Mouse (Mus musculus) forebrain, embryonic 14.5 days (tissue): Measurements from ENCODE around the gene Ccdc171. TPM values are rescaled to one million over a fixed set of nuclear protein-coding genes. Genes with fewer than 3 reads are reported as not detected.
"Not testable (repeated sequence)": the region's sequence is repeated elsewhere in the genome, so short reads cannot be mapped to it uniquely, and the experiment has no call there.

Source experiments
- ATAC-seq: fragments of 200-750 bp; cut with Nextera tagmentation; 2 replicates; pipeline ENCODE4 v1.8.0; 2017; ENCODE audit warnings: mild to moderate bottlenecking, moderate library complexity
- DNase-seq: peaks from one replicate; pipeline ENCODE4 v3.0.0-alpha.2; 2015; ENCODE audit warnings: low spot score
- H3K27ac ChIP-seq: fragments of 300-500 bp; sonication (generic); 2 replicates; pipeline ENCODE4 v1.5.1; 2014; ENCODE audit warnings: low read depth, mild to moderate bottlenecking, control low read depth, low read length, moderate library complexity
- H3K27me3 ChIP-seq: fragments of 300-500 bp; sonication (generic); replicated peaks from 2 replicates; pipeline ENCODE4 v1.6.1; 2014; ENCODE audit warnings: low read length, control low read depth, mixed read lengths; ENCODE audit not compliant: control insufficient read depth, insufficient read depth
- H3K36me3 ChIP-seq: fragments of 300-500 bp; sonication (generic); 2 replicates; pipeline ENCODE4 v1.6.1; 2014; ENCODE audit warnings: low read length, control low read depth; ENCODE audit not compliant: control insufficient read depth, insufficient read depth
- H3K4me1 ChIP-seq: fragments of 300-500 bp; sonication (generic); 2 replicates; pipeline ENCODE4 v1.6.1; 2014; ENCODE audit warnings: antibody characterized with exemption, low read length, control low read depth; ENCODE audit not compliant: control insufficient read depth, insufficient read depth
- H3K4me2 ChIP-seq: fragments of 300-500 bp; sonication (generic); 2 replicates; pipeline ENCODE4 v1.6.1; 2014; ENCODE audit warnings: mild to moderate bottlenecking, control low read depth, low read length
- H3K4me3 ChIP-seq: fragments of 300-500 bp; sonication (generic); 2 replicates; pipeline ENCODE4 v1.5.1; 2014; ENCODE audit warnings: low read depth, low read length, control low read depth
- H3K9ac ChIP-seq: fragments of 300-500 bp; sonication (generic); 2 replicates; pipeline ENCODE4 v1.6.1; 2014; ENCODE audit warnings: mild to moderate bottlenecking, low read length, control low read depth, moderate library complexity
- H3K9me3 ChIP-seq: fragments of 300-500 bp; sonication (generic); replicated peaks from 2 replicates; pipeline ENCODE4 v1.6.1; 2016; ENCODE audit warnings: low read length, control low read depth, mixed read lengths; ENCODE audit not compliant: control insufficient read depth
- WGBS: fragments of 180-500 bp; shearing (Covaris S2); extraction: QIAGEN DNeasy Blood & Tissue Kit; methylation state at CpG from one replicate; pipeline ENCODE4 v1.1.7; 2014; 5-methylcytosine and 5-hydroxymethylcytosine counted together
- polyA plus RNA-seq: library from polyadenylated mRNA; unstranded; fragments of >200 nt; fragmentation: Nextera tagmentation; extraction: Ambion mirVana; gene quantifications from 2 replicates; pipeline ENCODE4 v1.2.1, GENCODE M21; 2014

The Ccdc171 gene
- polyA plus RNA-seq, 1 experiment from 2014 or later, result 3.8 TPM

GRCm38 (mm10) chr4:83657021-83657420 is 131.7 kb downstream of the Ccdc171 start:
- H3K9me3 ChIP-seq, result no peaks in the 10 kb centered on the region
- peaks cover 7% of the 10 kb centered on the region for H3K4me1 ChIP-seq
- DNase-seq (no peak), ATAC-seq (peak; percentile 19; the same call in 1 of the 2 replicates)
- no peak overlapping the region for H3K4me3 ChIP-seq
- no peaks in the 10 kb centered on the region for H3K27me3 ChIP-seq
- H3K4me2 ChIP-seq, result peak overlapping the region; percentile 30
- H3K9ac ChIP-seq, result peak overlapping the region; percentile 10; the same call in 1 of the 2 replicates
- no peaks in the 10 kb centered on the region for H3K36me3 ChIP-seq
- H3K27ac ChIP-seq, result no peak overlapping the region
- WGBS, result 51% methylated on average over 6 of the region's 6 CpGs

- Histone ChIP-seq H3K27me3 (no peaks in the 10 kb centered on the region), H3K4me3 (no peak overlapping the region), H3K4me1 (peaks cover 7% of the 10 kb centered on the region), H3K36me3 (no peaks in the 10 kb centered on the region), H3K9ac (no peak overlapping the region), H3K27ac (no peak overlapping the region), H3K4me2 (no peak overlapping the region), H3K9me3 (no peaks in the 10 kb centered on the region)
- 83% methylated on average over 10 of the region's 10 CpGs for WGBS
- DNase-seq, result no peak
- ATAC-seq, result no peak
Measured at GRCm38 (mm10) chr4:83658415-83658814, 133.1 kb downstream of the Ccdc171 start.

- Histone ChIP-seq H3K4me1 (peaks cover 7% of the 10 kb centered on the region), H3K4me2 (no peak overlapping the region), H3K9ac (no peak overlapping the region), H3K9me3 (no peaks in the 10 kb centered on the region), H3K27me3 (no peaks in the 10 kb centered on the region), H3K27ac (no peak overlapping the region), H3K36me3 (no peaks in the 10 kb centered on the region), H3K4me3 (no peak overlapping the region)
- 55% methylated on average over 11 of the region's 11 CpGs for WGBS
- no peak for ATAC-seq
- peak; percentile 10 for DNase-seq
Measured at GRCm38 (mm10) chr4:83659411-83659810, 134.1 kb downstream of the Ccdc171 start.

- no peak overlapping the region for H3K4me2 ChIP-seq
- no peak overlapping the region for H3K4me3 ChIP-seq
- no peaks in the 10 kb centered on the region for H3K9me3 ChIP-seq
- DNase-seq (no peak), ATAC-seq (no peak)
- H3K9ac ChIP-seq, result no peak overlapping the region
- peaks cover 4% of the 10 kb centered on the region for H3K4me1 ChIP-seq
- WGBS, result 70% methylated on average over 1 of the region's 1 CpGs
- no peaks in the 10 kb centered on the region for H3K27me3 ChIP-seq
- H3K27ac ChIP-seq, result no peak overlapping the region
- H3K36me3 ChIP-seq, result no peaks in the 10 kb centered on the region
Measured at GRCm38 (mm10) chr4:83661519-83662271, 136.3 kb downstream of the Ccdc171 start.

GRCm38 (mm10) chr4:83662301-83662700 is 137.0 kb downstream of the Ccdc171 start:
- no peak for DNase-seq
- Histone ChIP-seq H3K36me3 (no peaks in the 10 kb centered on the region), H3K27me3 (no peaks in the 10 kb centered on the region), H3K4me1 (no peaks in the 10 kb centered on the region), H3K4me2 (no peak overlapping the region), H3K9me3 (no peaks in the 10 kb centered on the region), H3K27ac (no peak overlapping the region), H3K9ac (no peak overlapping the region), H3K4me3 (no peak overlapping the region)
- no peak for ATAC-seq
- WGBS, result 92% methylated on average over 4 of the region's 4 CpGs

GRCm38 (mm10) chr4:83669552-83669951 is 144.2 kb downstream of the Ccdc171 start:
- Histone ChIP-seq H3K36me3 (no peaks in the 10 kb centered on the region), H3K4me1 (no peaks in the 10 kb centered on the region), H3K27me3 (no peaks in the 10 kb centered on the region), H3K27ac (no peak overlapping the region), H3K9ac (no peak overlapping the region), H3K4me3 (no peak overlapping the region), H3K9me3 (no peaks in the 10 kb centered on the region), H3K4me2 (no peak overlapping the region)
- WGBS, result 82% methylated on average over 2 of the region's 2 CpGs
- DNase-seq, result no peak
- ATAC-seq, result no peak

GRCm38 (mm10) chr4:83675308-83675707 is 150.0 kb downstream of the Ccdc171 start:
- H3K4me1 ChIP-seq, H3K4me3 ChIP-seq, DNase-seq, H3K27me3 ChIP-seq, H3K4me2 ChIP-seq, H3K36me3 ChIP-seq, ATAC-seq, H3K27ac ChIP-seq, H3K9me3 ChIP-seq, H3K9ac ChIP-seq: not testable (repeated sequence)
- WGBS, result 93% methylated on average over 4 of the region's 4 CpGs

GRCm38 (mm10) chr4:83676444-83676843 is 151.1 kb downstream of the Ccdc171 start:
- ATAC-seq (no peak), DNase-seq (no peak)
- no peak overlapping the region for H3K27ac ChIP-seq
- no peaks in the 10 kb centered on the region for H3K36me3 ChIP-seq
- H3K27me3 ChIP-seq, result no peaks in the 10 kb centered on the region
- H3K9ac ChIP-seq, result no peak overlapping the region
- no peaks in the 10 kb centered on the region for H3K9me3 ChIP-seq
- H3K4me1 ChIP-seq, result no peaks in the 10 kb centered on the region
- no peak overlapping the region for H3K4me2 ChIP-seq
- WGBS, result 87% methylated on average over 4 of the region's 4 CpGs
- no peak overlapping the region for H3K4me3 ChIP-seq

GRCm38 (mm10) chr4:83681081-83681480 is 155.7 kb downstream of the Ccdc171 start:
- H3K4me1 ChIP-seq, result no peaks in the 10 kb centered on the region
- H3K4me2 ChIP-seq, result no peak overlapping the region
- H3K9me3 ChIP-seq, result no peaks in the 10 kb centered on the region
- ATAC-seq, result no peak
- no peak overlapping the region for H3K9ac ChIP-seq
- H3K36me3 ChIP-seq, result no peaks in the 10 kb centered on the region
- DNase-seq, result no peak
- no peak overlapping the region for H3K4me3 ChIP-seq
- no peak overlapping the region for H3K27ac ChIP-seq
- 94% methylated on average over 14 of the region's 14 CpGs for WGBS
- H3K27me3 ChIP-seq, result no peaks in the 10 kb centered on the region
